Mouse (Mus musculus): ENCODE measurements around the gene Brd2.

DNA sequence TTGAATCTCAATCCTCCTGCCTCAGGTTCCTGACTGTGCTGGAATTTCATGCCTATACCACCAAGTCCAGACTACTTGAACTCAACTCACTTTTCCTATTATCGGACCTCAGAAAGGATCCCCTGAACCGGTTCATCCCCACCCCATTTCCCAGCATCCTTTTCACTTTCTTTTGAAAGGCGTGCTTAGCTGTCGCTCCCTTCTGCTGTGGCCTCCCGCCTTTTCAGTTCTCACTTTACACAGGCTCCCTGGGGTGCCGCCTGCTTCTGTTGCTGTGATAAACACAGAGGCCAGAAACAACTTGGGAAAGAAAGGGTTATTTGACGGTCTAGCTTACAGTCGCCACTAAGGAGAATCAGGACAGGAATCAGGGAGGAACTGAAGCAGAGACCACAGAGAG lies 39.3 kb downstream of the Brd2 start:
- TF ChIP-seq CHD2 (IDR thresholded peaks at IDR 0.05; ENCODE audit: low read depth, low read length) = no peak
- TF ChIP-seq MAFK (IDR thresholded peaks at IDR 0.05; ENCODE audit: insufficient read depth, low read depth, low read length) = no peak

Measured in ES-E14 (cell line).